8 mouse cellular contexts compared by ENCODE assay signal in the genomic region with DNA sequence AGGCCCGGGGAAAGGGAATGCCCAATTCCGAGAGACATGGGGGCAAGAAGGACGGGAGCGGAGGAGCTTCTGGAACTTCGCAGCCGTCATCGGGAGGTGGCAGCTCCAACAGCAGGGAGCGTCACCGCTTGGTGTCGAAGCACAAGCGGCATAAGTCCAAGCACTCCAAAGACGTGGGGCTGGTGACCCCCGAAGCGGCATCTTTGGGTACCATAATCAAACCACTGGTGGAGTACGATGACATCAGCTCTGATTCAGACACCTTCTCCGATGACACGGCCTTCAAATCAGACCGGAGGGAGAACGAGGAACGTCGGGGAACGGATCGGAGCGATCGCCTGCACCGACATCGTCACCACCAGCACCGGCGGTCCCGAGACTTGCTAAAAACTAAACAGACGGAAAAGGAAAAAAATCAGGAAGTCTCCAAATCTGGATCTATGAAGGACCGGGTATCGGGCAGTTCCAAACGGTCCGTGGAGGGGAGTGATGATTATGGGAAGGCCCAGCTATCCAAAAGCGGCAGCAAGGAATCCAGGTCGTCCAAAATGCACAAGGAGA. TPM values are rescaled to one million over a fixed set of nuclear protein-coding genes. Genes with fewer than 3 reads are reported as not detected.
DNase-seq lines count a peak whose midpoint lies in the region; ATAC-seq lines count a peak whose summit lies in the region.

No protein-coding gene starts in this region.

- peak overlapping the region; percentile 97 for H3K4me3 ChIP-seq in forebrain, embryonic 16.5 days (replicated peaks; ENCODE audit: low read length)
- peak overlapping the region; percentile 91 for H3K4me3 ChIP-seq in midbrain, embryonic 12.5 days

- 0 out of 2 replicates have a peak, but pooled peaks have one; percentile 41 for ATAC-seq in cerebellum, adult (ENCODE audit: insufficient number of reproducible peaks, low FRiP score, low TSS enrichment)
- ATAC-seq in forebrain, embryonic 16.5 days, result peak; percentile 44
- ATAC-seq in midbrain, embryonic 12.5 days (ENCODE audit: low FRiP score, low read depth), result peak; percentile 56

- H3K36me3 ChIP-seq in forebrain, embryonic 16.5 days (ENCODE audit: control insufficient read depth, insufficient read depth), result no peaks in the 10 kb centered on the region
- H3K36me3 ChIP-seq in midbrain, embryonic 12.5 days, result peaks cover 4% of the 10 kb centered on the region; the same call in 1 of the 2 replicates

- peak overlapping the region; percentile 100 for H3K4me2 ChIP-seq in forebrain, embryonic 16.5 days (ENCODE audit: low read length)
- peak overlapping the region; percentile 98 for H3K4me2 ChIP-seq in midbrain, embryonic 12.5 days (replicated peaks)

- no peak for DNase-seq in cerebellum, postnatal 4 days (ENCODE audit: low spot score in 2 of 2)
- peak; percentile 43 for DNase-seq in spleen, adult 12 weeks (ENCODE audit: low spot score)
- DNase-seq in spleen, postnatal 36 days (ENCODE audit: low spot score in 2 of 2), result no peak
- peak; percentile 25 to 34 for DNase-seq in layer of hippocampus, adult 8-10 months (ENCODE audit: low spot score in 2 of 2)
- no peak for DNase-seq in ovary, postnatal 14 days (ENCODE audit: low spot score)

- peak overlapping the region; percentile 98 for H3K9ac ChIP-seq in forebrain, embryonic 16.5 days (replicated peaks; ENCODE audit: low read depth, low read length)
- H3K9ac ChIP-seq in midbrain, embryonic 12.5 days (replicated peaks), result peak overlapping the region; percentile 96

- H3K27me3 ChIP-seq in forebrain, embryonic 16.5 days (replicated peaks; ENCODE audit: control insufficient read depth, insufficient read depth, low read length), result no peaks in the 10 kb centered on the region; the same call in 1 of the 2 replicates
- 0 out of 2 replicates have a peak, but pooled peaks cover 4% of the 10 kb centered on the region for H3K27me3 ChIP-seq in midbrain, embryonic 12.5 days

- peaks cover 23% of the 10 kb centered on the region for H3K4me1 ChIP-seq in forebrain, embryonic 16.5 days (replicated peaks; ENCODE audit: control insufficient read depth, insufficient read depth, low read length)
- H3K4me1 ChIP-seq in midbrain, embryonic 12.5 days, result peaks cover 21% of the 10 kb centered on the region

- peak overlapping the region; percentile 100 for H3K27ac ChIP-seq in forebrain, embryonic 16.5 days (ENCODE audit: low read length)
- peak overlapping the region; percentile 100 for H3K27ac ChIP-seq in midbrain, embryonic 12.5 days (replicated peaks)

- under 1% methylated on average over 37 of the region's 37 CpGs for WGBS in forebrain, embryonic 16.5 days
- under 1% methylated on average over 37 of the region's 37 CpGs for WGBS in midbrain, embryonic 12.5 days

- no peaks in the 10 kb centered on the region for H3K9me3 ChIP-seq in forebrain, embryonic 16.5 days (ENCODE audit: control insufficient read depth, low read length)
- no peaks in the 10 kb centered on the region for H3K9me3 ChIP-seq in midbrain, embryonic 12.5 days

RNA-seq across cellular contexts. Expression of gene Cdk12, which starts 0.6 kb away (rescaled TPM):
- 11.6 and 12.3 TPM in 2 replicates for polyA plus RNA-seq in forebrain, embryonic 16.5 days (2015; fragmentation: Nextera tagmentation; extraction: Ambion mirVana)
- total RNA-seq in layer of hippocampus, adult 8-10 months (2022), result 10 to 100 TPM; 38.8 to 43.5 (median 42.3) TPM
- polyA plus RNA-seq in midbrain, embryonic 12.5 days (2016; fragmentation: Nextera tagmentation; extraction: Ambion mirVana), result 14.1 and 16.7 TPM in 2 replicates

RNA-seq across cellular contexts. Expression of gene Med1, which starts 10.3 kb away (rescaled TPM):
- polyA plus RNA-seq in forebrain, embryonic 16.5 days (2015; fragmentation: Nextera tagmentation; extraction: Ambion mirVana), result 67.7 and 75.3 TPM in 2 replicates
- total RNA-seq in layer of hippocampus, adult 8-10 months (2022), result 10 to 100 TPM; 42.9 to 57.7 (median 49.4) TPM
- polyA plus RNA-seq in midbrain, embryonic 12.5 days (2016; fragmentation: Nextera tagmentation; extraction: Ambion mirVana), result 80.9 and 84.7 TPM in 2 replicates

RNA-seq across cellular contexts. Expression of gene Fbxl20, which starts 53.2 kb away (rescaled TPM):
- 28.0 and 32.1 TPM in 2 replicates for polyA plus RNA-seq in forebrain, embryonic 16.5 days (2015; fragmentation: Nextera tagmentation; extraction: Ambion mirVana)
- 10 to 100 TPM; 35.0 to 49.9 (median 41.5) TPM for total RNA-seq in layer of hippocampus, adult 8-10 months (2022)
- polyA plus RNA-seq in midbrain, embryonic 12.5 days (2016; fragmentation: Nextera tagmentation; extraction: Ambion mirVana), result 35.2 and 36.4 TPM in 2 replicates

Comparison
In these comparisons a context has a peak if more than half of its experiments do, and no peak if none do; other contexts are left out.
1. DNase-seq: peak in spleen, adult 12 weeks (single experiment) and layer of hippocampus, adult 8-10 months (2 of 2); none in cerebellum, postnatal 4 days (0 of 2), spleen, postnatal 36 days (0 of 2) and ovary, postnatal 14 days (single experiment).
2. Peak in every context shown above with its lines, with median percentiles within 50 percentile points of each other: ATAC-seq.